Mouse (Mus musculus): ENCODE measurements around the gene Rhoq.

The Rhoq gene

GRCm38 (mm10) chr17:87008950-87009349 lies 46.1 kb downstream of the Rhoq start:
- no peak for DNase-seq

- peak; percentile 92 to 94 for DNase-seq
Observed at GRCm38 (mm10) chr17:87011301-87012019, 48.6 kb downstream of the Rhoq start.

GRCm38 (mm10) chr17:87019692-87020091 lies 56.8 kb downstream of the Rhoq start:
- no peak for DNase-seq

DNA sequence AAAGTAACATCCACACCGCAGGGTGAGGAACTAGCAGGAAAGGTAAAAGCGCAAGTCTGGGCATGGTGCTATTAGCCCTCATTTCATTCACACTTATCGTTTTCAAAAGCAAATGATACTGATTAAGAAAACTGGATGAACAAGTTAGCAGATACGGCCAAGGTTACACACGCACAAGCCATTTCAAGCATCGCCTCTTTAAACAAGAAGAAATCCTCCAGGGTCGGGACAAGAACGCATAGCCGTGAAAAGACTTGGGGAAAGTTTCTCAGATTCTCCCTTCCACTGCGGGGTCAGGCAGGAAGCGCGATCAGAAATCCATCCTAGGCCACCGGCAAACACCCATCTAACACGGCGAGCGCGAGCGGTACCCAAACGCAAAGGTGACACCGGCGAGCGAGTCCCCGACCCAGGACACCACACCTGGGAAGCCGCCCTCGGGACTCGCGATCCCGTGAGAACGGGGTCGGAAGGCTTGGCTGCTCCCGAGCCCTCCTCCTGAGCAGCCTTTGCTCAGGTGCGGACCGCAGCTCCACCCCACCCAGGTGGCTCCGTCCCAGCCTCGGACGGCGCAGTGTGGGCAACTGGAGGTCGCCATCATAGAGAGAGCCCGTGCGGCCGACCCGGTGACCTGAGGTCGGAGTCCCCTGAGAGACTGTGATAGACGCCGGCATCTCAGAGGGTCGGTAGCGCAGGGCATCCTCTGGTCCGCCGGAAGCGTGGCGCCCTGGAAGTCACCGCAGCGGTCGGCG lies 61.8 kb downstream of the Rhoq start:
- no peak for DNase-seq

- DNase-seq = peak; percentile 100
Observed at GRCm38 (mm10) chr17:87025269-87025949, 62.5 kb downstream of the Rhoq start, which contains the start of the genes Pigf and Cript. Gene Pigf, minus strand, starts transcription at chr17:87025406. Gene Cript, plus strand, starts transcription at chr17:87025550.

GRCm38 (mm10) chr17:87036141-87037073 lies 73.5 kb downstream of the Rhoq start:
- DNase-seq = peak; percentile 29 to 43

DNA sequence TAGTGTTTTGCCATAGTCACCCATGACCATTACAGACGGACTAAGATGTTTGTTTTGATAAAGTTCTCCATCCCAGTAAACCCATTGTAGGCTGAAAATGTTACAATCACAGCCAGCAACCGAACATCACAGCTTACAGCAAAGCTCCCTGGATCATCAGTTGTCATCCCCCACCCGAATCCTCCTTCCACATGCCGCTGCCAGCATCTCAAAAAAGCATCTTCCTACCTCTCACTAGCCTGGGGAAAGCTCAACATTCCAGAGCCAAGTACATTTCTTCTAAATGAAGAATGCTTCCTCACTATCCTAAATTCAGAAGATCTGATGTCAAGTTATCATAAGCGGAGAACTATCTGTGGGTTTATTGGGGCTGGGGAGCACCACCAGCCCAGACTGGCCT lies 75.6 kb downstream of the Rhoq start:
- no peak for DNase-seq

DNA sequence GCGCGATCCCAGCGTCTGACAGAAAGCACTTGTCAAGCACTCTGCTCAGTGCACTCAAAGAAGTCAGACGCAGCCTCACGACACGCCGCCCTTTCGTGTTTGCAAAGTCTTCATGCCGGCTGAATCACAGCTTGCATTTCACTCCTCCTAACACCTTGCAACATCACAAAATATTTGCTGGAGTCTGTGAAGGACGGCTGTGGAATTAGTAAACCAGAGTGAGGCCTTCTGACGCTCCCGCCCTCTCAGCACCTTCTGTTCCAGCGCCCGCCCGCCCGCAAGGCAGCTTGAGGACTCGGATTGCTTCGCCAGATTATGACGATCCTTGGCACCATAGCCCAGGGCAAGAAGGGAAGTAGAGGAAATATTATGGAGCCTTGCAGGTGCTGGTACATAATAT lies 78.9 kb downstream of the Rhoq start:
- peak; percentile 48 to 50 for DNase-seq

- DNase-seq = peak; percentile 97 to 99
Observed at GRCm38 (mm10) chr17:87044364-87044763, 81.5 kb downstream of the Rhoq start.

- DNase-seq = no peak
Observed at GRCm38 (mm10) chr17:87044796-87045195, 81.9 kb downstream of the Rhoq start.
